Mouse (Mus musculus) neutrophil, adult 5-6 weeks (primary cell): ENCODE measurements at regions not wholly inside any gene's neighbourhood (a gene's known extent, or its start where the extent isn't known, plus 50 kb on each side); places are given as distances from the start of the nearest gene placed in this dataset.

Experiments used
- ATAC-seq: fragments of 151-379, 151-347 bp; 2 replicates; pipeline ENCODE4 v1.8.0; 2017; ENCODE audit warnings: mild to moderate bottlenecking, moderate TSS enrichment; ENCODE audit not compliant: insufficient number of reproducible peaks, poor library complexity, low FRiP score, severe bottlenecking; ENCODE audit errors: extremely low read depth

- ATAC-seq: no peak
These were observed 146.7 kb upstream of the Bcl6 start for GRCm38 (mm10) chr16:24135351-24135750.

GRCm38 (mm10) chr16:24134486-24135050 lies 145.9 kb upstream of the Bcl6 start:
- no peak for ATAC-seq

- no peak for ATAC-seq
These were observed 142.0 kb upstream of the Bcl6 start for GRCm38 (mm10) chr16:24130646-24131045.

- ATAC-seq: no peak
These were observed 141.0 kb upstream of the Bcl6 start for GRCm38 (mm10) chr16:24129701-24130100.

- no peak for ATAC-seq
These were observed 139.9 kb upstream of the Bcl6 start for GRCm38 (mm10) chr16:24128566-24128965.

- ATAC-seq: no peak
These were observed 136.1 kb upstream of the Bcl6 start for GRCm38 (mm10) chr16:24124766-24125165.

GRCm38 (mm10) chr16:24124083-24124482 lies 135.4 kb upstream of the Bcl6 start:
- no peak for ATAC-seq

GRCm38 (mm10) chr16:24121633-24122032 lies 133.0 kb upstream of the Bcl6 start:
- no peak for ATAC-seq

GRCm38 (mm10) chr16:24120836-24121235 lies 132.2 kb upstream of the Bcl6 start:
- no peak for ATAC-seq

- ATAC-seq: no peak
These were observed 129.8 kb upstream of the Bcl6 start for GRCm38 (mm10) chr16:24118487-24118886.

- peak; percentile 79 for ATAC-seq
These were observed 114.4 kb upstream of the Bcl6 start for GRCm38 (mm10) chr16:24102854-24103690.

GRCm38 (mm10) chr16:24097596-24097995 lies 108.9 kb upstream of the Bcl6 start:
- ATAC-seq: no peak

GRCm38 (mm10) chr16:24096076-24096475 lies 107.4 kb upstream of the Bcl6 start:
- no peak for ATAC-seq

GRCm38 (mm10) chr16:24095630-24096029 lies 107.0 kb upstream of the Bcl6 start:
- no peak for ATAC-seq

- ATAC-seq: no peak
These were observed 105.9 kb upstream of the Bcl6 start for GRCm38 (mm10) chr16:24094566-24094965.

- no peak for ATAC-seq
These were observed 105.0 kb upstream of the Bcl6 start for GRCm38 (mm10) chr16:24093624-24094023.

GRCm38 (mm10) chr16:24092616-24093525 lies 104.2 kb upstream of the Bcl6 start:
- ATAC-seq: no peak

GRCm38 (mm10) chr16:24092136-24092535 lies 103.5 kb upstream of the Bcl6 start:
- no peak for ATAC-seq

- no peak for ATAC-seq
These were observed 102.3 kb upstream of the Bcl6 start for GRCm38 (mm10) chr16:24090981-24091380.
